Mouse (Mus musculus): Measurements from ENCODE around the gene Tctex1d2.

GRCm38 (mm10) chr16:32396541-32396835 is 23.0 kb upstream of the Tctex1d2 start:
- TF ChIP-seq CTCF (IDR thresholded peaks at IDR 0.05; ENCODE audit: control insufficient read depth, insufficient read depth, low read length) = no peak
- no peak for TF ChIP-seq POLR2A (IDR thresholded peaks at IDR 0.05; ENCODE audit: borderline replicate concordance, control insufficient read depth, low read depth, low read length)

Data from bone marrow, adult 2 months (tissue).